Mouse (Mus musculus): ENCODE results near the gene Htra3.

- TF ChIP-seq CTCF (IDR thresholded peaks at IDR 0.05; ENCODE audit: low read depth) (no peak), EP300 (IDR thresholded peaks at IDR 0.05; ENCODE audit: low read depth) (no peak)
Observed at GRCm38 (mm10) chr5:35608559-35608958, 71.0 kb downstream of the Htra3 start.

Measured in liver, postnatal 0 days (tissue).